Mouse (Mus musculus): ENCODE results near the gene Spata31d1b. TPM values are rescaled to one million over a fixed set of nuclear protein-coding genes. Genes with fewer than 3 reads are reported as not detected.
"Not testable (repeated sequence)": the region's sequence is repeated elsewhere in the genome, so short reads cannot be mapped to it uniquely, and the experiment has no call there.

Gene Spata31d1b
- polyA plus RNA-seq (2015; fragmentation: Nextera tagmentation; extraction: Ambion mirVana) = 0.04 TPM in 1 of 2 replicates, not detected in the other

- H3K27ac ChIP-seq; H3K9ac ChIP-seq; H3K36me3 ChIP-seq; H3K4me2 ChIP-seq; H3K9me3 ChIP-seq (replicated peaks); H3K4me3 ChIP-seq (replicated peaks); ATAC-seq (replicated peaks; ENCODE audit: low FRiP score); H3K27me3 ChIP-seq; H3K4me1 ChIP-seq: not testable (repeated sequence)
- 67% methylated on average over 3 of the region's 3 CpGs for WGBS
Measured at GRCm38 (mm10) chr13:59711984-59712383, at the start of gene Spata31d1b. Gene Spata31d1b (plus strand): TSS chr13:59712284.

- peak; percentile 57; the same call in 1 of the 2 replicates for ATAC-seq (replicated peaks; ENCODE audit: low FRiP score)
- Histone ChIP-seq H3K36me3 (peaks cover 19% of the 10 kb centered on the region), H3K4me3 (replicated peaks) (no peak overlapping the region), H3K4me1 (peaks cover 24% of the 10 kb centered on the region), H3K4me2 (no peak overlapping the region), H3K27ac (no peak overlapping the region), H3K9me3 (replicated peaks) (no peaks in the 10 kb centered on the region), H3K9ac (no peak overlapping the region), H3K27me3 (no peaks in the 10 kb centered on the region)
- WGBS = 78% methylated on average over 19 of the region's 19 CpGs
Measured at GRCm38 (mm10) chr13:59663939-59664712, 48.0 kb upstream of the Spata31d1b start.

- Histone ChIP-seq H3K9me3 (replicated peaks) (no peaks in the 10 kb centered on the region), H3K4me2 (no peak overlapping the region), H3K36me3 (peaks cover 12% of the 10 kb centered on the region), H3K27me3 (no peaks in the 10 kb centered on the region), H3K4me1 (peaks cover 24% of the 10 kb centered on the region), H3K9ac (no peak overlapping the region), H3K27ac (no peak overlapping the region), H3K4me3 (replicated peaks) (no peak overlapping the region)
- no peak for ATAC-seq (replicated peaks; ENCODE audit: low FRiP score)
- WGBS = 88% methylated on average over 5 of the region's 5 CpGs
Measured at GRCm38 (mm10) chr13:59667763-59668162, 44.3 kb upstream of the Spata31d1b start.

GRCm38 (mm10) chr13:59668501-59669093 is 43.5 kb upstream of the Spata31d1b start:
- H3K4me3 ChIP-seq (replicated peaks) = no peak overlapping the region
- no peak overlapping the region for H3K4me2 ChIP-seq
- H3K9ac ChIP-seq = no peak overlapping the region
- peaks cover 23% of the 10 kb centered on the region for H3K4me1 ChIP-seq
- H3K36me3 ChIP-seq = peaks cover 12% of the 10 kb centered on the region
- no peaks in the 10 kb centered on the region for H3K27me3 ChIP-seq
- ATAC-seq (replicated peaks; ENCODE audit: low FRiP score) = peak; percentile 72
- H3K27ac ChIP-seq = peak overlapping the region; percentile 66
- H3K9me3 ChIP-seq (replicated peaks) = no peaks in the 10 kb centered on the region
- WGBS = 38% methylated on average over 11 of the region's 11 CpGs

- ATAC-seq (replicated peaks; ENCODE audit: low FRiP score) = no peak
- WGBS = 91% methylated on average over 10 of the region's 10 CpGs
- Histone ChIP-seq H3K9ac (no peak overlapping the region), H3K27me3 (no peaks in the 10 kb centered on the region), H3K36me3 (peaks cover 3% of the 10 kb centered on the region; the same call in 1 of the 2 replicates), H3K4me2 (no peak overlapping the region), H3K4me3 (replicated peaks) (no peak overlapping the region), H3K4me1 (peaks cover 26% of the 10 kb centered on the region), H3K27ac (no peak overlapping the region), H3K9me3 (replicated peaks) (no peaks in the 10 kb centered on the region)
Measured at GRCm38 (mm10) chr13:59669946-59670345, 42.1 kb upstream of the Spata31d1b start.

GRCm38 (mm10) chr13:59671521-59671920 is 40.6 kb upstream of the Spata31d1b start:
- Histone ChIP-seq H3K4me3 (replicated peaks) (no peak overlapping the region), H3K9ac (no peak overlapping the region), H3K36me3 (no peaks in the 10 kb centered on the region), H3K27ac (no peak overlapping the region), H3K27me3 (no peaks in the 10 kb centered on the region), H3K9me3 (replicated peaks) (no peaks in the 10 kb centered on the region), H3K4me2 (no peak overlapping the region), H3K4me1 (peaks cover 31% of the 10 kb centered on the region)
- 83% methylated on average over 2 of the region's 2 CpGs for WGBS
- no peak for ATAC-seq (replicated peaks; ENCODE audit: low FRiP score)

- Histone ChIP-seq H3K36me3 (no peaks in the 10 kb centered on the region), H3K27me3 (no peaks in the 10 kb centered on the region), H3K9ac (no peak overlapping the region), H3K4me2 (no peak overlapping the region), H3K27ac (no peak overlapping the region), H3K4me1 (peaks cover 31% of the 10 kb centered on the region), H3K4me3 (replicated peaks) (no peak overlapping the region), H3K9me3 (replicated peaks) (no peaks in the 10 kb centered on the region)
- 65% methylated on average over 6 of the region's 6 CpGs for WGBS
- ATAC-seq (replicated peaks; ENCODE audit: low FRiP score) = no peak
Measured at GRCm38 (mm10) chr13:59672248-59672647, 39.8 kb upstream of the Spata31d1b start.

- no peak overlapping the region for H3K27ac ChIP-seq
- no peaks in the 10 kb centered on the region for H3K27me3 ChIP-seq
- 57% methylated on average over 7 of the region's 7 CpGs for WGBS
- no peak overlapping the region for H3K4me3 ChIP-seq (replicated peaks)
- H3K9ac ChIP-seq = no peak overlapping the region
- no peaks in the 10 kb centered on the region for H3K9me3 ChIP-seq (replicated peaks)
- H3K4me1 ChIP-seq = peaks cover 27% of the 10 kb centered on the region
- H3K4me2 ChIP-seq = peak overlapping the region; percentile 79; the same call in 1 of the 2 replicates
- ATAC-seq (replicated peaks; ENCODE audit: low FRiP score) = no peak
- no peaks in the 10 kb centered on the region for H3K36me3 ChIP-seq
Measured at GRCm38 (mm10) chr13:59673597-59673996, 38.5 kb upstream of the Spata31d1b start.

GRCm38 (mm10) chr13:59674215-59674614 is 37.9 kb upstream of the Spata31d1b start:
- H3K4me1 ChIP-seq = peaks cover 21% of the 10 kb centered on the region
- peak overlapping the region; percentile 83 for H3K4me3 ChIP-seq (replicated peaks)
- H3K27ac ChIP-seq = 0 out of 2 replicates have a peak overlapping the region, but pooled peaks have one; percentile 9
- 0 out of 2 replicates have a peak overlapping the region, but pooled peaks have one; percentile 21 for H3K9ac ChIP-seq
- H3K27me3 ChIP-seq = no peaks in the 10 kb centered on the region
- no peaks in the 10 kb centered on the region for H3K36me3 ChIP-seq
- whole genome bisulfite sequencing = 16% methylated on average over 3 of the region's 3 CpGs
- no peak for ATAC-seq (replicated peaks; ENCODE audit: low FRiP score)
- H3K9me3 ChIP-seq (replicated peaks) = no peaks in the 10 kb centered on the region
- peak overlapping the region; percentile 79 for H3K4me2 ChIP-seq

- Histone ChIP-seq H3K4me1 (peaks cover 21% of the 10 kb centered on the region), H3K9me3 (replicated peaks) (no peaks in the 10 kb centered on the region), H3K9ac (peak overlapping the region; percentile 63), H3K27ac (peak overlapping the region; percentile 86; the same call in 1 of the 2 replicates), H3K4me3 (replicated peaks) (peak overlapping the region; percentile 83), H3K27me3 (no peaks in the 10 kb centered on the region), H3K36me3 (no peaks in the 10 kb centered on the region), H3K4me2 (peak overlapping the region; percentile 79)
- 2% methylated on average over 13 of the region's 13 CpGs for WGBS
- ATAC-seq (replicated peaks; ENCODE audit: low FRiP score) = no peak
Measured at GRCm38 (mm10) chr13:59674761-59675150, 37.3 kb upstream of the Spata31d1b start.

GRCm38 (mm10) chr13:59675151-59676011 is 36.7 kb upstream of the Spata31d1b start, which contains the start of gene Golm1:
Gene Golm1 (minus strand): TSS chr13:59675811.
- H3K4me3 ChIP-seq (replicated peaks) = peak within 1 kb of the TSS; percentile 83
- peaks cover 21% of the 10 kb centered on the region for H3K4me1 ChIP-seq
- WGBS = under 1% methylated on average over 45 of the region's 61 CpGs
- peak within 1 kb of the TSS; percentile 79 for H3K4me2 ChIP-seq
- ATAC-seq (replicated peaks; ENCODE audit: low FRiP score) = peak; percentile 88
- peak within 1 kb of the TSS; percentile 63 for H3K9ac ChIP-seq
- H3K9me3 ChIP-seq (replicated peaks) = no peaks in the 10 kb centered on the region
- H3K27me3 ChIP-seq = no peaks in the 10 kb centered on the region
- peak within 1 kb of the TSS; percentile 86 for H3K27ac ChIP-seq
- H3K36me3 ChIP-seq = no peaks in the 10 kb centered on the region

All from kidney, embryonic 15.5 days (tissue).